ENCODE assay signal across 18 mouse cellular contexts in the genomic region with DNA sequence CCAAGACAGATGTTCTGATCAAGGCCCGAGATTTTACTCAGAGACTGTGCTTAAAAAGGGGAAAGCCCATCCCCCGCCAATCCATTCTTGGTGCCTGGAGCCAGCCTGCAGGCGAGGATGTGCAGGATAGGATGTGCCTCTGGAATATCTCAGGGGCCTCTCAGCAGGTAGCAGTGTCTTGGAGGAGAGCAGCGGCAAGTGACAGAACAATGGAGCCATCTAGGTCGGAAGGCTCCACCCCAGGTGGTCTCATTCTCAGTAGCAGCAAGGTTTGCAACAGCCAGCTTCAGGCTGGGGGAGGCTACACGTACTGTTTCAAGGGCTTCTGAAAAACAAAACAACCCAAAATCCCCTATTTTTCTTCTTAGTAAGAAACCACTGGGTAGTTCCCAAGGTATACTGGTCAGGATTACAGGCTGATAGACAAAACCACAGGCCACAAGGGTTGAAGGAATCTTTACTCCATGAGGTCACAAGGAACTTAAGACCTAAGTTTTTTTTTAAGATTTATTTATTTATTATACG. TPM values are rescaled to one million over a fixed set of nuclear protein-coding genes. Genes with fewer than 3 reads are reported as not detected.
"Had no signal": no experiment of that assay in that cellular context is flagged by ENCODE, and none has a peak within 500 bp of the region (broad histone marks: within the 10 kb centered on the region; RNA-seq: fewer than 3 reads in every experiment).

No protein-coding gene starts in this region.

- H3K4me1 ChIP-seq: limb, embryonic 12.5 days; liver, embryonic 13.5 days; lung, embryonic 15.5 days; midbrain, embryonic 13.5 days; neural tube, embryonic 15.5 days had no signal

- ATAC-seq: liver, postnatal 0 days; midbrain, embryonic 13.5 days had no signal

- H3K27ac ChIP-seq: limb, embryonic 12.5 days; liver, embryonic 13.5 days; lung, embryonic 15.5 days; midbrain, embryonic 13.5 days; neural tube, embryonic 15.5 days; stomach, postnatal 0 days had no signal

- H3K27me3 ChIP-seq: limb, embryonic 12.5 days; liver, embryonic 13.5 days; lung, embryonic 15.5 days; midbrain, embryonic 13.5 days; neural tube, embryonic 15.5 days had no signal

- H3K4me2 ChIP-seq: limb, embryonic 12.5 days; liver, embryonic 13.5 days; lung, embryonic 15.5 days; midbrain, embryonic 13.5 days; neural tube, embryonic 15.5 days had no signal

- H3K9ac ChIP-seq: limb, embryonic 12.5 days; liver, embryonic 13.5 days; liver, postnatal 0 days; lung, embryonic 15.5 days; midbrain, embryonic 13.5 days; neural tube, embryonic 15.5 days had no signal

- H3K9me3 ChIP-seq: limb, embryonic 12.5 days; liver, embryonic 13.5 days; lung, embryonic 15.5 days; midbrain, embryonic 13.5 days; neural tube, embryonic 15.5 days had no signal

- H3K36me3 ChIP-seq: limb, embryonic 12.5 days; liver, embryonic 13.5 days; lung, embryonic 15.5 days; midbrain, embryonic 13.5 days; neural tube, embryonic 15.5 days had no signal

- DNase-seq: kidney, adult 8-10 months; kidney, postnatal 25 days; liver; liver, embryonic 13.5 days; liver, postnatal 0 days; lung, postnatal 14 days; right cerebral cortex, adult 18-20 months had no signal

- H3K4me3 ChIP-seq: limb, embryonic 12.5 days; liver, embryonic 13.5 days; lung, embryonic 15.5 days; midbrain, embryonic 13.5 days; myocyte; neural tube, embryonic 15.5 days had no signal

RNA-seq across cellular contexts. Expression of a gene that starts 21.8 kb away (rescaled TPM):
- total RNA-seq: megakaryocyte-erythroid progenitor cell, adult 5-6 weeks had no signal
- polyA plus RNA-seq: kidney, embryonic 16.5 days; limb, embryonic 12.5 days; liver, postnatal 0 days; lung, embryonic 15.5 days; myocyte; neural tube, embryonic 11.5 days; stomach, postnatal 0 days had no signal

RNA-seq across cellular contexts. Expression of a gene that starts 22.4 kb away (rescaled TPM):
- total RNA-seq: layer of hippocampus, postnatal 10 days; left cerebral cortex, postnatal 36 days; megakaryocyte-erythroid progenitor cell, adult 5-6 weeks had no signal
- polyA plus RNA-seq: kidney, embryonic 16.5 days; limb, embryonic 12.5 days; liver, embryonic 13.5 days; liver, postnatal 0 days; lung, embryonic 15.5 days; midbrain, embryonic 13.5 days; myocyte; neural tube, embryonic 11.5 days; neural tube, embryonic 15.5 days; stomach, postnatal 0 days had no signal
